Mouse (Mus musculus) C2C12 (cell line): ENCODE measurements around the gene Tti1. TPM values are rescaled to one million over a fixed set of nuclear protein-coding genes. Genes with fewer than 3 reads are reported as not detected.
A peak's percentile ranks its signal among the peaks of the same experiment; 100 is the strongest.

Experiments
- H3K27me3 ChIP-seq: one replicate; pipeline ENCODE4 v1.6.1; 2011; ENCODE audit not compliant: control insufficient read depth, insufficient read depth, insufficient read length
- H3K36me3 ChIP-seq: one replicate; pipeline ENCODE4 v1.6.1; 2011; ENCODE audit not compliant: control insufficient read depth, insufficient read depth
- H3K4me3 ChIP-seq: one replicate; pipeline ENCODE4 v1.5.1; 2011; ENCODE audit warnings: mild to moderate bottlenecking, control low read depth; ENCODE audit not compliant: poor library complexity, insufficient read depth, severe bottlenecking
- H3K79me2 ChIP-seq: one replicate; pipeline ENCODE4 v1.6.1; 2011; ENCODE audit not compliant: control insufficient read depth, insufficient read depth
- H3K79me3 ChIP-seq: one replicate; pipeline ENCODE4 v1.6.1; 2011; ENCODE audit warnings: low read depth, control low read depth
- H3ac ChIP-seq: one replicate; pipeline ENCODE3; 2011; ENCODE audit warnings: low read depth; ENCODE audit not compliant: control insufficient read depth, insufficient read length
- CEBPB ChIP-seq: IDR thresholded peaks from one replicate; pipeline ENCODE4 v1.6.1; 2011; ENCODE audit warnings: low read depth, mild to moderate bottlenecking, control low read depth, moderate library complexity
- CTCF ChIP-seq: IDR thresholded peaks from one replicate; pipeline ENCODE4 v1.5.1; 2011; ENCODE audit not compliant: control insufficient read depth, insufficient read depth, insufficient read length
- FOSL1 ChIP-seq: IDR thresholded peaks from one replicate; pipeline ENCODE4 v1.8.0; 2011; ENCODE audit warnings: mild to moderate bottlenecking, low read length; ENCODE audit not compliant: poor library complexity, insufficient read depth, severe bottlenecking
- MAX ChIP-seq: IDR thresholded peaks from one replicate; pipeline ENCODE4 v1.6.1; 2011; ENCODE audit warnings: mild to moderate bottlenecking, control low read depth
- MYOD1 ChIP-seq: IDR thresholded peaks from one replicate; pipeline ENCODE4 v1.6.1; 2011; ENCODE audit warnings: low read depth; ENCODE audit not compliant: control insufficient read depth, insufficient read length
- MYOG ChIP-seq: IDR thresholded peaks from one replicate; pipeline ENCODE4 v1.6.1; 2011; ENCODE audit not compliant: control insufficient read depth, insufficient read length; ENCODE audit errors: extremely low read depth
- USF1 ChIP-seq: IDR thresholded peaks from one replicate; pipeline ENCODE4 v1.6.1; 2011; ENCODE audit warnings: low read depth, mild to moderate bottlenecking, control low read depth, moderate library complexity
- long read RNA-seq, 2 experiments: library from polyadenylated mRNA; unstranded; transcript quantifications; one replicate each; pipeline ENCODE4 v2.0.0; 2019 to 2020
- polyA plus RNA-seq: library from polyadenylated mRNA; unstranded; fragments of >200 nt; fragmentation: generic; extraction: Trizol; gene quantifications from one replicate; pipeline ENCODE4 v1.2.1, GENCODE M21; 2012; ENCODE audit warnings: missing spikeins

Gene Tti1
- polyA plus RNA-seq, result 12.5 TPM
- long read RNA-seq, experiment 1, transcript Tti1-201 (8 exons, 3,830 nt), result major isoform, 8 of 10 reads
- long read RNA-seq, experiment 1, partial matches to known transcripts, result 0 of 10 reads
- long read RNA-seq, experiment 1, other reads (novel, unspliced or antisense), result 1 of 10 reads
- long read RNA-seq, experiment 2, transcript Tti1-201 (8 exons, 3,830 nt), result major isoform, 92 of 121 reads
- long read RNA-seq, experiment 2, partial matches to known transcripts, result 1 of 121 reads
- long read RNA-seq, experiment 2, other reads (novel, unspliced or antisense), result 24 of 121 reads

DNA sequence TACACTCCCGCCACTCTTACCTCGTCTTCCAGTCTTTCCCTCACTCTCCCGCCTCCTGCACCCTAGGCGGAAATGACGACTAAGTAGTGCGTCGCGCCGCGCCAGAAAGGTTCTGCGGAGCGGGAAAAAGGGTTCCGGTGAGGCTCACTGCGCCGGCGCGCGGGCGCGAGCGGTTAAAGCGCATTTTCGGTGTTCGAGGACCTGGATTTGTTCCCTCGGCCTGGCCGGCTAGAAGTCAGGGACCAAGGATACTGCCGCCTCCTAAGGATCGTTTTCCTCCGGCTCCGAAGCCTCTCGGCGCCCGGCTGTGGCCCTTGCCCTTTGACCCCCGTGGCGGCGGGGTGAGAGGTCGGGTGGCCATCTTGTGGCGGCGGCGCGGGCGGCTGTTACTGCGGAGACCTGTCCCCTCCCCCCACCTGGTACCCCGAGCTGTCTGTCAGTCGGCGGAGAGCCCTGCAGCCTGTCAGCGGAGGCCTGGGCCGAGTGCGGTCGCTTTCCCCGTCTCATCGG lies at the start of gene Tti1, which contains the start of gene Rprd1b:
TSS of gene Tti1 (minus strand) at position 80 of the 510 bp plus-strand sequence.
TSS of gene Rprd1b (plus strand) at position 144 of the 510 bp plus-strand sequence.
- H3K4me3 ChIP-seq, result peak within 1 kb of the TSS; percentile 95
- H3K27me3 ChIP-seq, result no peaks in the 10 kb centered on the region
- peaks cover 11% of the 10 kb centered on the region for H3K36me3 ChIP-seq
- H3K79me3 ChIP-seq, result peaks cover 65% of the 10 kb centered on the region
- H3ac ChIP-seq, result peak within 1 kb of the TSS; percentile 74
- TF ChIP-seq CEBPB (no peak), FOSL1 (no peak), CTCF (no peak), MAX (peak; percentile 62), USF1 (no peak), MYOD1 (no peak), MYOG (no peak)
- peaks cover 95% of the 10 kb centered on the region for H3K79me2 ChIP-seq

DNA sequence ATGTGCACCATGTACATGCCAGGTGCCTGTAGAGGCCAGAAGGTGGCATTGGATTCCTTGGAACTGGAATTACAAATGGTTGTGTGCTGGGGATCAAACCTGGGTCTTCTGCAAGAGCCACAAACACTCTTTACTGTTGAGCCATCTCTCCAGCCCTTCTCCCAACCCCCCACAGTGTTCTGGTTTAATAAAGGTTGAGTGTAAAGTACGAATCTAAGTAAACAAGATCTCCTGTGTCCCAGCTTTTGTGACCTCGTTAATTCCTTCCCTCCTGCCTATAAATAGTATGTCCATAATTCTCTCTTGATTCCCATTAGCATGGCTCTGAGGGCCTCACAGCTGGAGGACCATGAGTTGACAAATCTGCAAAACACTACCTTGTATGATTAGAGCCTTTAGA lies 49.7 kb upstream of the Tti1 start:
- peaks cover 46% of the 10 kb centered on the region for H3K36me3 ChIP-seq

DNA sequence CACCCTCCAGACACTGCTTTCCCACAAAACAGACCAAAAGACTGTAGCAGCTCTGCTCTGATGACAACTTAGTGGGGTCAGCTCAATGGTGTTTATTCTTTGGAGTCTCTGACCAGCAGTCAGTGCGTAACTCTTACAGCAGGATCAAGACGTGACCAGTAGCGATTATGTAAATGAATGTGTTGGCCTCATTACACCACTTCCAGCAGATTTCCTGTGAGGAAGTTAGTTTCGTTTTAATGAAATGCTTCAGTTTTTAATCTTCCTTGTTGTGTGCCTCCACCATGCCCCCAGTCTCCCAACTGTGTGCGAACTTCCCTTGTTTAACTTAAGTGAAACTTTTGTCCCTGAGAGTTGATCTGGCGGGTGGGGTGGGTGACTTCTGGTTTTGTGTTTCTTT lies 48.5 kb upstream of the Tti1 start:
- TF ChIP-seq MYOD1 (no peak), CTCF (no peak)
- no peaks in the 10 kb centered on the region for H3K79me3 ChIP-seq
- H3K79me2 ChIP-seq, result no peaks in the 10 kb centered on the region
- no peaks in the 10 kb centered on the region for H3K27me3 ChIP-seq
- H3ac ChIP-seq, result no peak overlapping the region
- H3K36me3 ChIP-seq, result peaks cover 59% of the 10 kb centered on the region
- no peak overlapping the region for H3K4me3 ChIP-seq

More for the DNA sequence above, 49.7 kb upstream of the Tti1 start:
- no peaks in the 10 kb centered on the region for H3K79me3 ChIP-seq
- no peaks in the 10 kb centered on the region for H3K27me3 ChIP-seq
- no peak overlapping the region for H3ac ChIP-seq
- no peak overlapping the region for H3K4me3 ChIP-seq
- H3K79me2 ChIP-seq, result no peaks in the 10 kb centered on the region
- TF ChIP-seq FOSL1 (no peak), MYOG (no peak), USF1 (no peak), MYOD1 (no peak), CEBPB (no peak), MAX (no peak), CTCF (no peak)

DNA sequence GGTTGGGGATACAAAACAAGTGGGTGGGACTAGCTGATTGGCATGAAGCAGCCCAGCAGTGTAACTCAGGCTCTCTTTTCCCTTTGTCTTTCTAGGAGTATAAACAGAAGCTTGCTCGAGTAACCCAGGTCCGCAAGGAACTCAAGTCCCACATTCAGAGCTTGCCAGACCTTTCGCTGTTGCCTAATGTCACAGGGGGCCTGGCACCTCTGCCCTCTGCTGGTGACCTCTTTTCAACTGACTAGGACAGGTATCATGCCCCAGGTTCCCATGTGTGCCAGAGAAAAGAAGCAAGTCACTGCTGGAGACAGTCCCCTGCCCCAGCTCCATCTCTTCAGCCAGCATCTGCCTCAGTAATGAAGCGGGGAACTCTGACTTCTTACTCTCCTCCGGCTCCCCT lies 46.6 kb upstream of the Tti1 start:
- no peak for TF ChIP-seq MYOD1
- no peak for TF ChIP-seq CEBPB
- no peak for TF ChIP-seq MYOG
- no peak for TF ChIP-seq MAX
- TF ChIP-seq USF1, result no peak
- TF ChIP-seq FOSL1, result no peak
- no peak for TF ChIP-seq CTCF
- Histone ChIP-seq H3K79me3 (no peaks in the 10 kb centered on the region), H3K4me3 (no peak overlapping the region), H3K36me3 (peaks cover 77% of the 10 kb centered on the region), H3K27me3 (no peaks in the 10 kb centered on the region), H3ac (no peak overlapping the region), H3K79me2 (no peaks in the 10 kb centered on the region)

DNA sequence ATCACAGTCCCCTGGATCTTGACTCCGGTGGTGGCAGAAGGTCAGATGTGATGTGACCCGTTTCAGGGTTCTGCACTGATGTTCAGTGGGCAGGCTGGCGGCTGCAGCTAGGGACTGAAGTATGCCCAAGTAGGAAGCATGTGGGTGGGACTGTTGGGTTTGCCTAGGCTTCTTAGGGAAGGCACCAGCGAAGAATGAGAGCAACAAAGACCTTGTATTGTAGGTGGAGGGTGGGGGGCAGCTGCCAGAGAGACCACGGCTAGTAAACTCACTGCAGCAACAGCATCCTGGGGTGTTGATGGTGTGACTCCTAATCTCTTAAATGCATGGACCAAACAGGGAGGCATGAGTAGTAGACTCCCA lies 43.4 kb upstream of the Tti1 start:
- H3ac ChIP-seq, result no peak overlapping the region
- no peaks in the 10 kb centered on the region for H3K79me2 ChIP-seq
- no peak overlapping the region for H3K4me3 ChIP-seq
- no peak for TF ChIP-seq FOSL1
- no peak for TF ChIP-seq MYOD1
- TF ChIP-seq MAX, result no peak
- no peak for TF ChIP-seq CEBPB
- no peak for TF ChIP-seq USF1
- TF ChIP-seq MYOG, result no peak
- TF ChIP-seq CTCF, result no peak
- no peaks in the 10 kb centered on the region for H3K27me3 ChIP-seq
- no peaks in the 10 kb centered on the region for H3K79me3 ChIP-seq
- peaks cover 93% of the 10 kb centered on the region for H3K36me3 ChIP-seq
